Mouse (Mus musculus): ENCODE results near the gene Id1.

The Id1 gene

GRCm38 (mm10) chr2:152785446-152786350, 49.6 kb downstream of the Id1 start:
- DNase-seq, result no peak

Data from retina, postnatal 1 day (tissue).